Comparison of ENCODE assay signal across 28 mouse cellular contexts in genomic region chr11:59501978-59502700, GRCm38 (mm10). TPM values are rescaled to one million over a fixed set of nuclear protein-coding genes. Genes with fewer than 3 reads are reported as not detected.
A peak's percentile ranks its signal among the peaks of the same experiment; 100 is the strongest.
DNase-seq lines count a peak whose midpoint lies in the region; ATAC-seq and TF ChIP-seq lines count a peak whose summit lies in the region.
"Had no signal": no experiment of that assay in that cellular context is flagged by ENCODE, and none has a peak within 500 bp of the region (broad histone marks: within the 10 kb centered on the region; RNA-seq: fewer than 3 reads in every experiment).

No protein-coding gene starts in this region.

- H3K9ac ChIP-seq in limb, embryonic 11.5 days (ENCODE audit: low read length): 0 out of 2 replicates have a peak overlapping the region, but pooled peaks have one; percentile 7
- no peak overlapping the region for H3K9ac ChIP-seq in CH12.LX (ENCODE audit: insufficient read depth, low read depth)
- H3K9ac ChIP-seq: embryonic facial prominence, embryonic 13.5 days; forebrain, embryonic 12.5 days; forebrain, embryonic 15.5 days; hindbrain, embryonic 12.5 days had no signal

- H3K36me3 ChIP-seq in limb, embryonic 11.5 days (ENCODE audit: control insufficient read depth, insufficient read depth, low read length): peaks cover 44% of the 10 kb centered on the region
- H3K36me3 ChIP-seq in limb, embryonic 10.5 days: peaks cover 74% of the 10 kb centered on the region
- H3K36me3 ChIP-seq in CH12.LX (replicated peaks in 1 of 2; ENCODE audit: control insufficient read depth in 1 of 2, insufficient read depth in 1 of 2, low read length in 1 of 2): peaks cover 69 to 75% of the 10 kb centered on the region in 2 experiments

- intact Hi-C loops in left cerebral cortex, postnatal 25 days (cut with DNase I): no loop called here

- peaks cover 2% of the 10 kb centered on the region; the same call in 1 of the 2 replicates for H3K79me2 ChIP-seq in CH12.LX (replicated peaks; ENCODE audit: control insufficient read depth, extremely low read depth, insufficient read depth, poor library complexity, severe bottlenecking)

- H3K27ac ChIP-seq in limb, embryonic 11.5 days (replicated peaks; ENCODE audit: low read depth, low read length): no peak overlapping the region
- no peak overlapping the region for H3K27ac ChIP-seq in limb, embryonic 10.5 days
- H3K27ac ChIP-seq in CH12.LX (ENCODE audit: insufficient read depth, low read depth): no peak overlapping the region
- H3K27ac ChIP-seq: embryonic facial prominence, embryonic 10.5 days; embryonic facial prominence, embryonic 13.5 days; forebrain, embryonic 12.5 days; forebrain, embryonic 15.5 days; hindbrain, embryonic 12.5 days; hindbrain, postnatal 0 days had no signal

- dilution Hi-C loops in CH12.LX (cut with MboI; ENCODE audit: extremely low pct_ligation_motif_present, extremely low pct_unique_long_range_greater_than_20kb, low sequenced_read_pairs): no loop called here

- TF ChIP-seq POLR2A in CH12.LX (IDR thresholded peaks at IDR 0.05; ENCODE audit: low read depth, low read length): no peak

- DNase-seq in limb, embryonic 11.5 days (ENCODE audit: low spot score): no peak
- DNase-seq in limb, embryonic 10.5 days (ENCODE audit: low spot score): no peak
- peak; percentile 71 for DNase-seq in CH12.LX (ENCODE audit: extremely low read depth)
- DNase-seq in MEL-GATA-1-ER (ENCODE audit: extremely low read depth, low read depth): peak; percentile 68
- peak; percentile 22 for DNase-seq in brain, adult 2 months (ENCODE audit: low read depth, low spot score)
- no peak for DNase-seq in left cerebral cortex, postnatal 25 days (ENCODE audit: low spot score in 2 of 2)
- DNase-seq: adrenal gland, adult 2 months; adrenal gland, postnatal 25 days; B cell, adult 2 months; cerebellum, adult 11-12 months; cerebellum, adult 8-10 months; cerebellum, postnatal 10 days; cerebellum, postnatal 36 days; embryo, embryonic 11 days; gastrocnemius, postnatal 10 days; gastrocnemius, postnatal 36 days; heart, adult 11 months had no signal

- TF ChIP-seq EP300 in CH12.LX (IDR thresholded peaks at IDR 0.05; ENCODE audit: low read length): no peak

- no peaks in the 10 kb centered on the region for H3K9me3 ChIP-seq in limb, embryonic 11.5 days (ENCODE audit: control insufficient read depth, low read length)
- H3K9me3 ChIP-seq in limb, embryonic 10.5 days (replicated peaks): no peaks in the 10 kb centered on the region
- H3K9me3 ChIP-seq in CH12.LX (replicated peaks; ENCODE audit: low read length): peaks cover 8% of the 10 kb centered on the region
- H3K9me3 ChIP-seq: embryonic facial prominence, embryonic 13.5 days; forebrain, embryonic 12.5 days; forebrain, embryonic 15.5 days; hindbrain, embryonic 12.5 days had no signal

- H3K4me2 ChIP-seq in limb, embryonic 11.5 days (ENCODE audit: low read depth, severe bottlenecking): no peak overlapping the region
- H3K4me2 ChIP-seq in CH12.LX (ENCODE audit: insufficient read depth, low read depth, poor library complexity, severe bottlenecking): no peak overlapping the region
- H3K4me2 ChIP-seq: embryonic facial prominence, embryonic 13.5 days; forebrain, embryonic 12.5 days; forebrain, embryonic 15.5 days; heart, embryonic 11.5 days; hindbrain, embryonic 12.5 days had no signal

- 0 out of 4 replicates have a peak, but pooled peaks of 1 of the 2 experiments have one; percentile 4 for TF ChIP-seq CTCF in CH12.LX (conservative IDR thresholded peaks at IDR 0.05 in 1 of 2, IDR thresholded peaks at IDR 0.05 in 1 of 2; ENCODE audit: low read depth in 2 of 2, low read length in 2 of 2)

- in situ Hi-C loops in CH12.LX (cut with MboI; ENCODE audit: low pct_ligation_motif_present, low pct_unique_long_range_greater_than_20kb, low sequenced_read_pairs): no loop called here

- no peak for ATAC-seq in limb, embryonic 11.5 days (ENCODE audit: insufficient number of reproducible peaks, low FRiP score, low TSS enrichment, low read depth)
- no peak for ATAC-seq in granulocyte monocyte progenitor cell, adult 5-6 weeks (replicated peaks; ENCODE audit: poor library complexity, severe bottlenecking)
- ATAC-seq: forebrain, embryonic 15.5 days; hindbrain, postnatal 0 days; inflammation-experienced regulatory T-cells, adult 6 months; intestine, embryonic 16.5 days had no signal

- peaks cover 6% of the 10 kb centered on the region for H3K4me1 ChIP-seq in limb, embryonic 11.5 days (ENCODE audit: control insufficient read depth, insufficient read depth, low read length)
- H3K4me1 ChIP-seq in limb, embryonic 10.5 days: peaks cover 16% of the 10 kb centered on the region
- H3K4me1 ChIP-seq in CH12.LX (ENCODE audit: control insufficient read depth in 1 of 2, insufficient read depth in 2 of 2): peaks cover 4 to 75% of the 10 kb centered on the region in 2 experiments; a peak in 3 of 4 replicates

- no peaks in the 10 kb centered on the region for H3K27me3 ChIP-seq in limb, embryonic 11.5 days (ENCODE audit: control insufficient read depth, insufficient read depth, low read length)
- no peaks in the 10 kb centered on the region for H3K27me3 ChIP-seq in limb, embryonic 10.5 days (ENCODE audit: low read depth, poor library complexity, severe bottlenecking)
- H3K27me3 ChIP-seq in CH12.LX (replicated peaks): no peaks in the 10 kb centered on the region
- H3K27me3 ChIP-seq: embryonic facial prominence, embryonic 13.5 days; forebrain, embryonic 12.5 days; forebrain, embryonic 15.5 days; hindbrain, embryonic 12.5 days had no signal

- TF ChIP-seq RAD21 in CH12.LX (IDR thresholded peaks at IDR 0.05; ENCODE audit: low read depth, low read length): no peak; the same call in none of the 2 replicates

- WGBS in limb, embryonic 11.5 days: 90% methylated on average over 5 of the region's 5 CpGs
- WGBS in limb, embryonic 10.5 days: 93% methylated on average over 5 of the region's 5 CpGs

- H3K4me3 ChIP-seq in limb, embryonic 11.5 days (ENCODE audit: low read depth, low read length): no peak overlapping the region
- no peak overlapping the region for H3K4me3 ChIP-seq in limb, embryonic 10.5 days
- H3K4me3 ChIP-seq in CH12.LX (replicated peaks in 1 of 3; ENCODE audit: low read depth in 2 of 3, low read length in 2 of 3, poor library complexity in 1 of 3): no peak overlapping the region
- H3K4me3 ChIP-seq: embryonic facial prominence, embryonic 10.5 days; embryonic facial prominence, embryonic 13.5 days; erythroblast, embryonic 14.5 days; forebrain, embryonic 12.5 days; forebrain, embryonic 15.5 days; hindbrain, embryonic 12.5 days had no signal

TF ChIP-seq in CH12.LX, 34 proteins besides CTCF, POLR2A, EP300 and RAD21 (continues in another document):
- TF ChIP-seq BHLHE40 (IDR thresholded peaks at IDR 0.05; ENCODE audit: low read depth, low read length): no peak

RNA-seq across cellular contexts. Expression of gene Zkscan17, which starts 24.4 kb away (rescaled TPM):
- polyA plus RNA-seq in limb, embryonic 11.5 days (2014; fragmentation: Nextera tagmentation; extraction: Ambion mirVana): 31.5 and 32.2 TPM in 2 replicates
- polyA plus RNA-seq in limb, embryonic 10.5 days (2016; fragmentation: Nextera tagmentation; extraction: Ambion mirVana): 45.2 and 46.1 TPM in 2 replicates
- total RNA-seq in CH12.LX (2012; rRNA removed) (30.6 and 49.9 TPM in 2 replicates), CH12.LX (2014; rRNA removed) (8.9 and 9.8 TPM in 2 replicates)
- polyA plus RNA-seq in CH12.LX (2012; ENCODE audit: insufficient read length, low read depth): 31.5 and 36.8 TPM in 2 replicates
- total RNA-seq in granulocyte monocyte progenitor cell, adult 5-6 weeks (2014; fragmentation: Nextera tagmentation): 20.8 and 24.8 TPM in 2 replicates
- total RNA-seq in granulocyte monocyte progenitor cell, adult 5-6 weeks (2017): 9.0 and 11.1 TPM in 2 replicates
- total RNA-seq in left cerebral cortex, postnatal 25 days (2021): 1 to 10 TPM; 8.8 to 9.5 TPM

RNA-seq across cellular contexts. Expression of gene Zfp867, which starts 29.9 kb away (rescaled TPM):
- polyA plus RNA-seq in limb, embryonic 11.5 days (2014; fragmentation: Nextera tagmentation; extraction: Ambion mirVana): 9.4 and 10.0 TPM in 2 replicates
- 5.7 and 7.9 TPM in 2 replicates for polyA plus RNA-seq in limb, embryonic 10.5 days (2016; fragmentation: Nextera tagmentation; extraction: Ambion mirVana)
- total RNA-seq in CH12.LX (2012; rRNA removed) (4.1 and 4.9 TPM in 2 replicates), CH12.LX (2014; rRNA removed) (7.1 and 7.2 TPM in 2 replicates)
- polyA plus RNA-seq in CH12.LX (2012; ENCODE audit: insufficient read length, low read depth): 4.6 and 5.6 TPM in 2 replicates
- total RNA-seq in granulocyte monocyte progenitor cell, adult 5-6 weeks (2014; fragmentation: Nextera tagmentation): 2.8 and 3.4 TPM in 2 replicates
- 1.5 and 2.9 TPM in 2 replicates for total RNA-seq in granulocyte monocyte progenitor cell, adult 5-6 weeks (2017)
- total RNA-seq in left cerebral cortex, postnatal 25 days (2021): 1 to 10 TPM; 3.3 to 3.7 TPM
- polyA plus RNA-seq: erythroblast, embryonic 14.5 days had no signal

RNA-seq across cellular contexts. Expression of gene Nlrp3, which starts 39.2 kb away (rescaled TPM):
- 0.40 TPM in 1 of 2 replicates, not detected in the other for polyA plus RNA-seq in limb, embryonic 11.5 days (2014; fragmentation: Nextera tagmentation; extraction: Ambion mirVana)
- polyA plus RNA-seq in limb, embryonic 10.5 days (2016; fragmentation: Nextera tagmentation; extraction: Ambion mirVana): not detected in 2 replicates
- 0.04 TPM in 1 of 2 replicates, not detected in the other for total RNA-seq in CH12.LX (2012; rRNA removed)
- total RNA-seq in CH12.LX (2014; rRNA removed): not detected in 2 replicates
- polyA plus RNA-seq in CH12.LX (2012; ENCODE audit: insufficient read length, low read depth): not detected in 2 replicates
- 2.4 and 2.5 TPM in 2 replicates for total RNA-seq in granulocyte monocyte progenitor cell, adult 5-6 weeks (2014; fragmentation: Nextera tagmentation)
- 5.3 and 16.5 TPM in 2 replicates for total RNA-seq in granulocyte monocyte progenitor cell, adult 5-6 weeks (2017)
- under 1 TPM; 0.85 to 0.87 TPM for total RNA-seq in left cerebral cortex, postnatal 25 days (2021)
- polyA plus RNA-seq: forebrain, embryonic 12.5 days; inflammation-experienced regulatory T-cells, adult 6 months had no signal

RNA-seq across cellular contexts. Expression of gene Snap47, which starts 51.2 kb away (rescaled TPM):
- 144 and 148 TPM in 2 replicates for polyA plus RNA-seq in limb, embryonic 11.5 days (2014; fragmentation: Nextera tagmentation; extraction: Ambion mirVana)
- 106 and 122 TPM in 2 replicates for polyA plus RNA-seq in limb, embryonic 10.5 days (2016; fragmentation: Nextera tagmentation; extraction: Ambion mirVana)
- total RNA-seq in CH12.LX (2012; rRNA removed) (81.8 and 101 TPM in 2 replicates), CH12.LX (2014; rRNA removed) (101 and 102 TPM in 2 replicates)
- polyA plus RNA-seq in CH12.LX (2012; ENCODE audit: insufficient read length, low read depth): 93.9 and 95.9 TPM in 2 replicates
- total RNA-seq in granulocyte monocyte progenitor cell, adult 5-6 weeks (2014; fragmentation: Nextera tagmentation): 5.9 and 6.0 TPM in 2 replicates
- 4.8 and 7.1 TPM in 2 replicates for total RNA-seq in granulocyte monocyte progenitor cell, adult 5-6 weeks (2017)
- 100 to 1,000 TPM; 384 to 420 TPM for total RNA-seq in left cerebral cortex, postnatal 25 days (2021)

RNA-seq across cellular contexts. Expression of gene Jmjd4, which starts 52.3 kb away (rescaled TPM):
- polyA plus RNA-seq in limb, embryonic 11.5 days (2014; fragmentation: Nextera tagmentation; extraction: Ambion mirVana): 19.1 and 20.1 TPM in 2 replicates
- polyA plus RNA-seq in limb, embryonic 10.5 days (2016; fragmentation: Nextera tagmentation; extraction: Ambion mirVana): 16.8 and 21.8 TPM in 2 replicates
- 10.2 and 14.0 TPM in 2 replicates for total RNA-seq in CH12.LX (2012; rRNA removed)
- 9.5 and 9.6 TPM in 2 replicates for total RNA-seq in CH12.LX (2014; rRNA removed)
- 14.3 and 15.7 TPM in 2 replicates for polyA plus RNA-seq in CH12.LX (2012; ENCODE audit: insufficient read length, low read depth)
- total RNA-seq in granulocyte monocyte progenitor cell, adult 5-6 weeks (2014; fragmentation: Nextera tagmentation): 4.3 and 6.0 TPM in 2 replicates
- 4.3 and 5.6 TPM in 2 replicates for total RNA-seq in granulocyte monocyte progenitor cell, adult 5-6 weeks (2017)
- 10 to 100 TPM; 28.4 to 28.9 TPM for total RNA-seq in left cerebral cortex, postnatal 25 days (2021)

Comparison
In these comparisons a context has a peak if more than half of its experiments do, and no peak if none do; other contexts are left out.
1. DNase-seq: peak in CH12.LX (single experiment), MEL-GATA-1-ER (single experiment) and brain, adult 2 months (single experiment); none in limb, embryonic 11.5 days (single experiment), limb, embryonic 10.5 days (single experiment) and left cerebral cortex, postnatal 25 days (0 of 2).